Mouse (Mus musculus): Measurements from ENCODE around the gene Cd47.

Gene Cd47

GRCm38 (mm10) chr16:49905041-49905440 lies 104.7 kb downstream of the Cd47 start:
- in situ Hi-C loops (cut with MboI, MseI): loop anchor here (25.0 kb wide), 1 partner anchor 832 kb away; no protein-coding TSS in a partner anchor

- in situ Hi-C loops (cut with MboI, MseI): loop anchor here (25.0 kb wide), 1 partner anchor 832 kb away; no protein-coding TSS in a partner anchor
Observed at GRCm38 (mm10) chr16:49905601-49906001, 105.3 kb downstream of the Cd47 start.

GRCm38 (mm10) chr16:49906066-49906465 lies 105.7 kb downstream of the Cd47 start:
- in situ Hi-C loops (cut with MboI, MseI): loop anchor here (25.0 kb wide), 1 partner anchor 831 kb away; no protein-coding TSS in a partner anchor

DNA sequence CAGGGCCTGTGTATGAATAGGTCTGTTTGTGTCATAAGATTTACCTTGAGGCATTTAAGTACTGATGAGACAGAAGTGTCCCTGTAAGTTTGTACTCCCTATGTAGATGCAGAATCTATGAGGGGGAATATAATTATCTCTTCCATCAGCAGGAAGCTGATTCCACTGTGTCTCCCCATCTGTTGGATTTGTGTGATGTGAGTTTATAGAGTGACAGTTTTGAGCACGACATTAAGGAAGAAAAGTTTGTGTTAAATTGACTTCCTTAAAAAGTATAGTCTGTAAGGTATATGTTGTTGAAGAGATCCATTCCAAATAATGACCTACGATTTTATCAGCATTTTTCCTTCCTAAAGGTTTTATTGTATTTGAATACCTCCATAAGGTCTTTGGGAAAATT lies 106.6 kb downstream of the Cd47 start:
- in situ Hi-C loops (cut with MboI, MseI): loop anchor here (25.0 kb wide), 1 partner anchor 830 kb away; no protein-coding TSS in a partner anchor

DNA sequence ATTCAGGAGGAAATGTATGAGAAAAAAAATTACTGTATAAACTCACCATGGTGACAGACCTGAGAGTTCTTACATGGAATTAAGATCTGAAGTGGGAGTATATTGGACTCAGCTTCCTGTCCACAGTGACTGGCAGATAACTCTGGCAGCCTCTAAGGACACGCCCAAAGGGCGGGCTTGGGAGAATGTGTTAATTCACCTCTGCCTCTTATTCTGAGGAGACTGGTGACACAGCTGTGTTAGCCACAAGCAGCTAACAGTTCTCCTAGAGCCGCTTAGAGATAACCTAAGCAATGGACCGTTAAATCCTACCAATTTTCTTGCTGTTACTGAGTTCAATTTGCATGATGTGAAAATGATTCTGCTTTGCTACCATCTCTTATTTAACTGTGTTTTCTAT lies 107.0 kb downstream of the Cd47 start:
- in situ Hi-C loops (cut with MboI, MseI): loop anchor here (25.0 kb wide), 1 partner anchor 830 kb away; no protein-coding TSS in a partner anchor

GRCm38 (mm10) chr16:49909536-49909935 lies 109.2 kb downstream of the Cd47 start:
- in situ Hi-C loops (cut with MboI, MseI): loop anchor here (25.0 kb wide), 1 partner anchor 828 kb away; no protein-coding TSS in a partner anchor

- in situ Hi-C loops (cut with MboI, MseI): loop anchor here (25.0 kb wide), 1 partner anchor 823 kb away; no protein-coding TSS in a partner anchor
Observed at GRCm38 (mm10) chr16:49914094-49914493, 113.8 kb downstream of the Cd47 start.

GRCm38 (mm10) chr16:49915532-49916476 lies 115.5 kb downstream of the Cd47 start:
- in situ Hi-C loops (cut with MboI, MseI): loop anchor here (25.0 kb wide), 1 partner anchor 821 kb away; no protein-coding TSS in a partner anchor

- in situ Hi-C loops (cut with MboI, MseI): loop anchor here (25.0 kb wide), 1 partner anchor 817 kb away; no protein-coding TSS in a partner anchor
Observed at GRCm38 (mm10) chr16:49920191-49920590, 119.9 kb downstream of the Cd47 start.

DNA sequence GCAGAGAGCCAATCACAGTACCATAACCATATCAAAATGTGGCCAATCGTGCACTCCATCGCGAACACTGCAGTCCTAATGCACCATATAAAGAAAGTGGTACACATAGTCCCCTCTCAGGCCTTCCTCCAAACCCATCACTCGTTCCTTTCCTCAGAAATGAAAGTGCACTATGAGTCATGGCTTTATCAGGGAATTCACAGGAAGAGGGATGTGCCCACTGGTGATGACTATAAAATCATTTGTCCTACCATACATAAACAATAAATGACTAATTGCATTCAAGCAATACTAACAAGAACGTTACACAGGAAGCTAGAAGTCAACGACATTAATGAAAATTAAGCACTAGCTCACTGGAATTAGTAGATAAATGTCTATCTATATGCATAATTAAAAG lies 121.3 kb downstream of the Cd47 start:
- in situ Hi-C loops (cut with MboI, MseI): loop anchor here (25.0 kb wide), 1 partner anchor 816 kb away; no protein-coding TSS in a partner anchor

DNA sequence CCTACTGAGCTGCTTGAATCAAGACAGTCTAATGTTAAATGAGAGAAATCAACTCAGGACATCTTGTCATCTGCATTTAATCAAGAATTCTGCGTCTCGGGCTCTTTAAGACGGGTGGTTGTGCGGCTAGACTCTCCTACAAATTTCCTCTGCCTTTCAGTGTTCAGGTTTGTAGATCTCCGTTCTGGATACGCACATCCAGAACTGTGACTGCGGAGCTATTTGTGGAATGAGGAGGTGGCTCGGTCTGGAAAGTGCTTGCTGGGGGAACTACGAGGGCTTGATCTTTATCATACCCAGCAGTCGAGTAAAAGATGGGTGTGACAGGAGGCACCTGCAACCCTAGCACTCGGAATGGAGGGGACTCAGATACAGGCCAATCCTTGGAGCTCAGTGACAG lies 121.8 kb downstream of the Cd47 start:
- in situ Hi-C loops (cut with MboI, MseI): loop anchor here (25.0 kb wide), 1 partner anchor 815 kb away; no protein-coding TSS in a partner anchor

- in situ Hi-C loops (cut with MboI, MseI): loop anchor here (25.0 kb wide), 1 partner anchor 814 kb away; no protein-coding TSS in a partner anchor
Observed at GRCm38 (mm10) chr16:49923720-49924119, 123.4 kb downstream of the Cd47 start.

- in situ Hi-C loops (cut with MboI, MseI): loop anchor here (25.0 kb wide), 1 partner anchor 812 kb away; no protein-coding TSS in a partner anchor
Observed at GRCm38 (mm10) chr16:49924941-49925340, 124.6 kb downstream of the Cd47 start.

DNA sequence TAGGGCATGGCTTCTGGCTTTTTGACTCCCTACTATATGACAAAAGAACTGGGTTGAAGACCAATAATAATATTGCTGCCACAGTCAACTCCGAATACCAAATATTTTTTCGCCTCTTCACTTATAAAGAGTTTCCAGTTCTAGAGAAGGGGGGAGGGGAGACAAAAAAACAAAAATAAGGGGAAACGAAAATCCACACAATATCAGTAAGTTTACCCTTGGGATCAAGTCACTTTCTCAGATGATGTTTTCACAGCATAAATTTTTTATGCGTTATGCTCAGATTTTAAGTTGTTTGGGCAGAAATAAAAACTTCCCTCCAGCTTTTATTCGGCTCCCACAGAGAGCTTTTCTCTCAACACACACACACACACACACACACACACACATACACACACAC lies 132.9 kb downstream of the Cd47 start:
- in situ Hi-C loops (cut with MboI, MseI): no loop called here

DNA sequence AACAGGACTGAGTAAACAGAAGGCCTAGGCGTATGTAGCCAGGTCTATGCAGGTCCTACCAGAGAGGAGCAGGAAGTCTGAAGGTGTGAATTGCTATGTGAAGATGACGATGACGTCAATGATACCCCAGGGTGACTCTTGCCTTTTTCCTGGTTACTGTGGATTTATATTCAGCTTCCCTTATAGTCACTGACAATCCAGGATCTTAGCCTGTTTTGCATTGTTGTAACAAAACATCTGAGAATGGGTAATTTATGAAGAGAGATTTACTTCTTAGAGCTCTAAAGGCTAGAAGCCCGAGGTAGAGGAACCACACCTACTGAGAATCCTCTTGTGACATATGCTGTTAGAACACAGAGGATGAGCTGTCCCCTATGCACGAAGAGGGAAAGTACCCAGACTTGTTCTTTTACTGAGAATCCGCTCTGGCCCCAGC lies 135.7 kb downstream of the Cd47 start:
- in situ Hi-C loops (cut with MboI, MseI): no loop called here

- in situ Hi-C loops (cut with MboI, MseI): no loop called here
Observed at GRCm38 (mm10) chr16:49936793-49937192, 136.5 kb downstream of the Cd47 start.

DNA sequence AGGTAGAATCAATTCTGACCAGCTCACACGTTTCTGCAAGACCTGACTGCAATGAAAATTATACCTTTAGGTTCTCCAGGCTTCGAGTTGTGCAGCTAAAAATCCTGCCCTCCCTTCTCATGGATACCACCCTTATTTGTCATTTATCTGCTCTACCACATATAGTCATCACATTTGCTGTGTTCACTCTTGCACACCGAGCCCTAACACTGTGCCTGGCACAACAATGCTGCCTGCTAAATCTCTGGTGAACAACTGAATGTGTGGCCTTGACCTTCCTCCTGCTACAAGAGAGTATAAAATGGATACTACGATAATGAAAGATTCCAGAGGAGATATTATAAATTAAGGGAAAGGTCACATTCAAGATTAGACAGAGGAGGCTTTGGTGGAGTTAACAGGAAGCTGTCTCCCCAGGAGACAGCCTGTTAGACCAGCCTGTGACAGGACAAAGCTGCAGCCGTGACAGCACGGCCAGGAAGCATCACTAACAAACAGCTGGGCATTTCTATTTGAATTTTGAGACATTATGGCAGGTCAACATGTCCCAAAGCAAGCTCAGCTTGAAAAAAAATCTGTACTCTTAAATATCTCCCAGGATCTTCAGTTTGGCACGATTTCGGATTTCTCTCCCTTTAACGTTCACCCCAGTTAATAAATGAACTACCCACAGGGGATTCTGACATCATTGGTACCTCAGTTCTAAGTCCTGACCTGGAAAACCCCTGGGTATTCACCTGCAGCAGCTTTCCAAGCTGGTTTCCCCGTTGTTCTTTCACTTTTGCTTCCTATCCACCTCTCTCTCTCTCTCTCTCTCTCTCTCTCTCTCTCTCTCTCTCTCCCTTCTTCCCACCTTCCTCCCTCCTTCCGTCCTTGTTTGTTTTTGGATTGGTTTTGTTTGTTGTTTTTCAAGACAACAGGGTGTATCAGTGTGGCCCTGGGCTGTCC lies 137.2 kb downstream of the Cd47 start:
- in situ Hi-C loops (cut with MboI, MseI): no loop called here

- in situ Hi-C loops (cut with MboI, MseI): no loop called here
Observed at GRCm38 (mm10) chr16:49938483-49939301, 138.4 kb downstream of the Cd47 start.

- in situ Hi-C loops (cut with MboI, MseI): no loop called here
Observed at GRCm38 (mm10) chr16:49939376-49939775, 139.0 kb downstream of the Cd47 start.

- in situ Hi-C loops (cut with MboI, MseI): loop anchor here (5.0 kb wide), 1 partner anchor 37 kb away; no protein-coding TSS in a partner anchor
Observed at GRCm38 (mm10) chr16:49940473-49940872, 140.1 kb downstream of the Cd47 start.

All from T-helper 1 cell (primary cell).